Comparison of ENCODE assay signal across 15 mouse cellular contexts in genomic region chr15:62112151-62112550, GRCm38 (mm10).
A peak's percentile ranks its signal among the peaks of the same experiment; 100 is the strongest.
DNase-seq lines count a peak whose midpoint lies in the region; TF ChIP-seq lines count a peak whose summit lies in the region.
"Had no signal": no experiment of that assay in that cellular context is flagged by ENCODE, and none has a peak within 500 bp of the region (broad histone marks: within the 10 kb centered on the region; RNA-seq: fewer than 3 reads in every experiment).

No protein-coding gene starts in this region.

- no peak overlapping the region for H3K4me3 ChIP-seq in MEL (ENCODE audit: control insufficient read depth in 1 of 2, insufficient read depth in 1 of 2, low read depth in 2 of 2, low read length in 2 of 2)
- H3K4me3 ChIP-seq: embryonic facial prominence, embryonic 12.5 days; heart, embryonic 10.5 days; hindbrain, embryonic 10.5 days; intestine, embryonic 15.5 days; liver, embryonic 15.5 days had no signal

- H3K27ac ChIP-seq in MEL (ENCODE audit: control insufficient read depth, low read depth, low read length): no peak overlapping the region
- H3K27ac ChIP-seq: embryonic facial prominence, embryonic 12.5 days; heart, embryonic 10.5 days; hindbrain, embryonic 10.5 days; intestine, embryonic 15.5 days; liver, embryonic 15.5 days had no signal

- peak; percentile 37 for DNase-seq in layer of hippocampus, adult 11-12 months (ENCODE audit: low spot score)
- DNase-seq in layer of hippocampus, postnatal 10 days (ENCODE audit: low spot score in 2 of 2): no peak
- peak; percentile 58 for DNase-seq in MEL (ENCODE audit: low read depth, low spot score)
- peak; percentile 18 to 44 for DNase-seq in frontal cortex, postnatal 10 days (ENCODE audit: low spot score in 2 of 2)
- peak; percentile 70 to 86 for DNase-seq in right cerebral cortex, postnatal 10 days (ENCODE audit: low spot score in 2 of 2)
- no peak for DNase-seq in cerebellum, postnatal 36 days
- no peak for DNase-seq in cerebellum, postnatal 10 days
- DNase-seq: cerebellum, adult 9-10 months; kidney, postnatal 4 days; thymus, postnatal 25 days had no signal

- no peak for TF ChIP-seq POLR2A in MEL (IDR thresholded peaks at IDR 0.05; ENCODE audit: control insufficient read depth in 1 of 2, insufficient read depth in 1 of 2, low read depth in 1 of 2, low read length in 2 of 2, poor library complexity in 1 of 2)

- H3K9me3 ChIP-seq in MEL (replicated peaks; ENCODE audit: insufficient read depth, low read length): no peaks in the 10 kb centered on the region
- H3K9me3 ChIP-seq: embryonic facial prominence, embryonic 12.5 days; heart, embryonic 10.5 days; hindbrain, embryonic 10.5 days; intestine, embryonic 15.5 days; liver, embryonic 15.5 days had no signal

- H3K79me2 ChIP-seq in MEL (ENCODE audit: control insufficient read depth, insufficient read depth, low read length, poor library complexity): peaks cover 64% of the 10 kb centered on the region

- H3K27me3 ChIP-seq in MEL (ENCODE audit: control insufficient read depth in 1 of 2, insufficient read depth in 2 of 2, low read length in 2 of 2): no peaks in the 10 kb centered on the region
- H3K27me3 ChIP-seq: embryonic facial prominence, embryonic 12.5 days; intestine, embryonic 15.5 days; liver, embryonic 15.5 days had no signal

- H3K4me1 ChIP-seq in MEL (ENCODE audit: control insufficient read depth in 1 of 2, insufficient read depth in 2 of 2, low read length in 2 of 2): peaks cover 4 to 10% of the 10 kb centered on the region in 2 experiments; a peak in 3 of 4 replicates
- H3K4me1 ChIP-seq: hindbrain, embryonic 10.5 days had no signal

- TF ChIP-seq RAD21 in MEL (IDR thresholded peaks at IDR 0.05; ENCODE audit: low read depth, low read length): no peak

- TF ChIP-seq EP300 in MEL (IDR thresholded peaks at IDR 0.05; ENCODE audit: low read depth in 1 of 2, low read length in 2 of 2): no peak

- H3K36me3 ChIP-seq in MEL (ENCODE audit: control insufficient read depth in 1 of 2, insufficient read depth in 2 of 2, low read length in 2 of 2): peaks cover under 1 to 7% of the 10 kb centered on the region in 2 experiments
- H3K36me3 ChIP-seq: embryonic facial prominence, embryonic 12.5 days; heart, embryonic 10.5 days; hindbrain, embryonic 10.5 days; intestine, embryonic 15.5 days; liver, embryonic 15.5 days had no signal

- no peak overlapping the region for H3K9ac ChIP-seq in MEL (ENCODE audit: control insufficient read depth, low read depth, low read length, poor library complexity, severe bottlenecking)
- H3K9ac ChIP-seq: embryonic facial prominence, embryonic 12.5 days; intestine, embryonic 15.5 days; liver, embryonic 15.5 days had no signal

- TF ChIP-seq CTCF in MEL (IDR thresholded peaks at IDR 0.05 in 2 of 3, conservative IDR thresholded peaks at IDR 0.05 in 1 of 3; ENCODE audit: control insufficient read depth in 1 of 3, insufficient read depth in 1 of 3, low read depth in 2 of 3, low read length in 3 of 3, poor library complexity in 1 of 3, severe bottlenecking in 1 of 3): no peak

TF ChIP-seq in MEL, 35 proteins besides CTCF, POLR2A, EP300 and RAD21:
- TF ChIP-seq SMC3 (IDR thresholded peaks at IDR 0.05; ENCODE audit: low read depth, low read length) (no peak), UBTF (IDR thresholded peaks at IDR 0.05; ENCODE audit: borderline replicate concordance, insufficient read depth, low read depth, low read length) (no peak), TBP (IDR thresholded peaks at IDR 0.05; ENCODE audit: low read depth, low read length) (0 out of 2 replicates have a peak, but pooled peaks have one; percentile 25), MAX (IDR thresholded peaks at IDR 0.05; ENCODE audit: low read length) (no peak)

Comparison
In these comparisons a context has a peak if more than half of its experiments do, and no peak if none do; other contexts are left out.
1. DNase-seq: peak in layer of hippocampus, adult 11-12 months (single experiment), MEL (single experiment), frontal cortex, postnatal 10 days (2 of 2) and right cerebral cortex, postnatal 10 days (2 of 2); none in layer of hippocampus, postnatal 10 days (0 of 2), cerebellum, postnatal 36 days (0 of 2) and cerebellum, postnatal 10 days (0 of 2).